Mouse (Mus musculus): ENCODE measurements at regions not wholly inside any gene's neighbourhood (a gene's known extent, or its start where the extent isn't known, plus 50 kb on each side); places are given as distances from the start of the nearest gene placed in this dataset.

- H3K4me3 ChIP-seq (ENCODE audit: control insufficient read depth, insufficient read depth, low read length) = no peak overlapping the region
- peaks cover 3% of the 10 kb centered on the region for H3K4me1 ChIP-seq (replicated peaks; ENCODE audit: control insufficient read depth, insufficient read depth, low read length)
- no peaks in the 10 kb centered on the region for H3K36me3 ChIP-seq (ENCODE audit: control insufficient read depth, insufficient read depth, low read length)
- DNase-seq = no peak
- 96% methylated on average over 2 of the region's 2 CpGs for WGBS
- TF ChIP-seq POLR2A (IDR thresholded peaks at IDR 0.05; ENCODE audit: control insufficient read depth, extremely low read depth, insufficient read depth, low read length, poor library complexity) (no peak), CTCF (IDR thresholded peaks at IDR 0.05; ENCODE audit: borderline replicate concordance, control insufficient read depth, extremely low read depth, insufficient read depth, low read length, poor library complexity) (no peak)
- H3K27ac ChIP-seq (ENCODE audit: control insufficient read depth, insufficient read depth, low read length) = no peak overlapping the region
- H3K27me3 ChIP-seq (ENCODE audit: control insufficient read depth, insufficient read depth, low read length) = no peaks in the 10 kb centered on the region
Measured at GRCm38 (mm10) chr13:28410324-28410723, 153.0 kb downstream of the Gm11361 start.

- WGBS = 68% methylated on average over 1 of the region's 1 CpGs
- no peaks in the 10 kb centered on the region for H3K36me3 ChIP-seq (ENCODE audit: control insufficient read depth, insufficient read depth, low read length)
- H3K4me3 ChIP-seq (ENCODE audit: control insufficient read depth, insufficient read depth, low read length) = no peak overlapping the region
- peaks cover 3% of the 10 kb centered on the region for H3K4me1 ChIP-seq (replicated peaks; ENCODE audit: control insufficient read depth, insufficient read depth, low read length)
- H3K27me3 ChIP-seq (ENCODE audit: control insufficient read depth, insufficient read depth, low read length) = no peaks in the 10 kb centered on the region
- TF ChIP-seq CTCF (IDR thresholded peaks at IDR 0.05; ENCODE audit: borderline replicate concordance, control insufficient read depth, extremely low read depth, insufficient read depth, low read length, poor library complexity) (no peak), POLR2A (IDR thresholded peaks at IDR 0.05; ENCODE audit: control insufficient read depth, extremely low read depth, insufficient read depth, low read length, poor library complexity) (no peak)
- no peak overlapping the region for H3K27ac ChIP-seq (ENCODE audit: control insufficient read depth, insufficient read depth, low read length)
- no peak for DNase-seq
Measured at GRCm38 (mm10) chr13:28409609-28409902, 152.2 kb downstream of the Gm11361 start.

- DNase-seq = no peak
- H3K4me1 ChIP-seq (replicated peaks; ENCODE audit: control insufficient read depth, insufficient read depth, low read length) = peaks cover 3% of the 10 kb centered on the region
- WGBS = 86% methylated on average over 7 of the region's 7 CpGs
- H3K27me3 ChIP-seq (ENCODE audit: control insufficient read depth, insufficient read depth, low read length) = no peaks in the 10 kb centered on the region
- no peak for TF ChIP-seq CTCF (IDR thresholded peaks at IDR 0.05; ENCODE audit: borderline replicate concordance, control insufficient read depth, extremely low read depth, insufficient read depth, low read length, poor library complexity)
- TF ChIP-seq POLR2A (IDR thresholded peaks at IDR 0.05; ENCODE audit: control insufficient read depth, extremely low read depth, insufficient read depth, low read length, poor library complexity) = no peak
- H3K4me3 ChIP-seq (ENCODE audit: control insufficient read depth, insufficient read depth, low read length) = no peak overlapping the region
- H3K27ac ChIP-seq (ENCODE audit: control insufficient read depth, insufficient read depth, low read length) = no peak overlapping the region
- H3K36me3 ChIP-seq (ENCODE audit: control insufficient read depth, insufficient read depth, low read length) = no peaks in the 10 kb centered on the region
Measured at GRCm38 (mm10) chr13:28408868-28409608, 151.7 kb downstream of the Gm11361 start.

GRCm38 (mm10) chr13:28400459-28400858 is 143.1 kb downstream of the Gm11361 start:
- no peak overlapping the region for H3K27ac ChIP-seq (ENCODE audit: control insufficient read depth, insufficient read depth, low read length)
- no peak for DNase-seq
- 93% methylated on average over 7 of the region's 7 CpGs for WGBS
- no peaks in the 10 kb centered on the region for H3K4me1 ChIP-seq (replicated peaks; ENCODE audit: control insufficient read depth, insufficient read depth, low read length)
- H3K4me3 ChIP-seq (ENCODE audit: control insufficient read depth, insufficient read depth, low read length) = no peak overlapping the region
- H3K27me3 ChIP-seq (ENCODE audit: control insufficient read depth, insufficient read depth, low read length) = no peaks in the 10 kb centered on the region
- no peaks in the 10 kb centered on the region for H3K36me3 ChIP-seq (ENCODE audit: control insufficient read depth, insufficient read depth, low read length)
- TF ChIP-seq CTCF (IDR thresholded peaks at IDR 0.05; ENCODE audit: borderline replicate concordance, control insufficient read depth, extremely low read depth, insufficient read depth, low read length, poor library complexity) = no peak
- no peak for TF ChIP-seq POLR2A (IDR thresholded peaks at IDR 0.05; ENCODE audit: control insufficient read depth, extremely low read depth, insufficient read depth, low read length, poor library complexity)

Data from thymus, adult 2 months (tissue).